Mouse (Mus musculus) myocyte (in vitro differentiated cells): ENCODE measurements around the gene Ppp2r5d. TPM values are rescaled to one million over a fixed set of nuclear protein-coding genes. Genes with fewer than 3 reads are reported as not detected.

ENCODE experiments used
- H3K27me3 ChIP-seq: one replicate; pipeline ENCODE4 v1.6.1; 2011; ENCODE audit not compliant: control insufficient read depth, insufficient read depth, insufficient read length
- H3K36me3 ChIP-seq: one replicate; pipeline ENCODE4 v1.6.1; 2011; ENCODE audit not compliant: control insufficient read depth, insufficient read depth
- H3K4me2 ChIP-seq: one replicate; pipeline ENCODE4 v1.6.1; 2011; ENCODE audit warnings: low read depth, control low read depth
- H3K4me3 ChIP-seq: one replicate; pipeline ENCODE4 v1.5.1; 2011; ENCODE audit warnings: mild to moderate bottlenecking, control low read depth, moderate library complexity
- H3K79me2 ChIP-seq: one replicate; pipeline ENCODE4 v1.6.1; 2011; ENCODE audit not compliant: control insufficient read depth, insufficient read depth
- H3ac ChIP-seq: one replicate; pipeline ENCODE4 v1.6.1; 2011; ENCODE audit not compliant: control insufficient read depth, insufficient read length
- CEBPB ChIP-seq: IDR thresholded peaks from 2 replicates; pipeline ENCODE4 v1.6.1; 2011; ENCODE audit warnings: mild to moderate bottlenecking, moderate library complexity; ENCODE audit not compliant: poor library complexity, insufficient read depth, severe bottlenecking
- E2F4 ChIP-seq: IDR thresholded peaks from one replicate; pipeline ENCODE4 v1.6.1; 2011; ENCODE audit warnings: mild to moderate bottlenecking, control low read depth, moderate library complexity; ENCODE audit not compliant: insufficient read depth
- MAX ChIP-seq: IDR thresholded peaks from one replicate; pipeline ENCODE4 v1.6.1; 2011; ENCODE audit warnings: low read depth, mild to moderate bottlenecking, control low read depth
- MYOD1 ChIP-seq, 3 experiments: IDR thresholded peaks; one replicate each; pipeline ENCODE4 v1.6.1; 2011; ENCODE audit warnings: control low read depth in 2 of 3, low read depth in 2 of 3, mild to moderate bottlenecking in 2 of 3, moderate library complexity in 1 of 3; ENCODE audit not compliant: insufficient read length in 2 of 3, control insufficient read depth in 1 of 3
- MYOG ChIP-seq, 3 experiments: IDR thresholded peaks; one replicate each; pipeline ENCODE4 v1.6.1; 2011; ENCODE audit warnings: control low read depth in 2 of 3, low read depth in 2 of 3, mild to moderate bottlenecking in 2 of 3; ENCODE audit not compliant: insufficient read length in 2 of 3, control insufficient read depth in 1 of 3, insufficient read depth in 1 of 3
- POLR2A ChIP-seq: IDR thresholded peaks from one replicate; pipeline ENCODE4 v1.6.1; 2011; ENCODE audit warnings: low read depth, mild to moderate bottlenecking, control low read depth, moderate library complexity; ENCODE audit not compliant: insufficient read length
- POLR2AphosphoS2 ChIP-seq: IDR thresholded peaks from one replicate; pipeline ENCODE4 v1.6.1; 2011; ENCODE audit warnings: low read depth, control low read depth; ENCODE audit not compliant: insufficient read length
- REST ChIP-seq: IDR thresholded peaks from one replicate; pipeline ENCODE4 v1.6.1; 2011; ENCODE audit warnings: mild to moderate bottlenecking, control low read depth, moderate library complexity; ENCODE audit not compliant: insufficient read depth, insufficient read length
- SRF ChIP-seq: IDR thresholded peaks from one replicate; pipeline ENCODE4 v1.6.1; 2011; ENCODE audit warnings: low read depth; ENCODE audit not compliant: control insufficient read depth, insufficient read length
- TCF12 ChIP-seq: IDR thresholded peaks from one replicate; pipeline ENCODE4 v1.6.1; 2011; ENCODE audit warnings: mild to moderate bottlenecking, control low read depth; ENCODE audit not compliant: poor library complexity, insufficient read depth, severe bottlenecking
- TCF3 ChIP-seq: IDR thresholded peaks from one replicate; pipeline ENCODE4 v1.6.1; 2011; ENCODE audit warnings: low read depth, control low read depth; ENCODE audit not compliant: insufficient read length
- USF1 ChIP-seq: IDR thresholded peaks from one replicate; pipeline ENCODE4 v1.6.1; 2011; ENCODE audit warnings: low read depth, mild to moderate bottlenecking, control low read depth, moderate library complexity
- polyA plus RNA-seq: library from polyadenylated mRNA; unstranded; fragments of >200 nt; fragmentation: generic; extraction: Trizol; gene quantifications from one replicate; pipeline ENCODE4 v1.2.1, GENCODE M21; 2012; ENCODE audit warnings: missing spikeins

The Ppp2r5d gene
- polyA plus RNA-seq, 1 experiment = 79.6 TPM

GRCm38 (mm10) chr17:46741305-46741704, 36.4 kb upstream of the Ppp2r5d start:
- TF ChIP-seq TCF12 = no peak
- no peak for TF ChIP-seq POLR2A
- TF ChIP-seq E2F4 = no peak
- no peaks in the 10 kb centered on the region for H3K36me3 ChIP-seq

DNA sequence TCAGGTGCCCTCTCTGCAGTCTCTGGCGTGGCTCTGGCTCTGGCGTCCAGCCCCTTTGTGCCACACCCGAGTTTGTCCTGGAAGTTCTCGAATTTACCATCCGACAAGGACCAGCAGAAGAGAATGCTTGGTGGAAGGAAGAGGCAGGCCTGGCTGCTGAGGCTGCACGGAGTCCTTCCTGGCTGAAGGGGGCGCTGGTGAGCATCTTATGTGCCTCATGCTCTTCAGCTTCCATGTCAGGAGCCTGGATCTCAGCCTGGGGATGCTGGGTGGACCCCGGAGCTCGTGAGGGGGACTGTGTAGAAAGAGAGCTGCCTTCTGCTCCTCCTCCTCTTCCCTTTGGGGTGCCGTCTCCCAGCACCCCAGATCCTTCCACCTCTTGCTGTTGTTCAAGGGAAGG, 31.2 kb upstream of the Ppp2r5d start:
- Histone ChIP-seq H3K4me3 (no peak overlapping the region), H3ac (no peak overlapping the region), H3K36me3 (no peaks in the 10 kb centered on the region), H3K27me3 (no peaks in the 10 kb centered on the region), H3K4me2 (no peak overlapping the region), H3K79me2 (no peaks in the 10 kb centered on the region)
- TF ChIP-seq MYOG (IDR thresholded peaks at IDR 0.05; ENCODE audit: control insufficient read depth in 1 of 3, insufficient read depth in 1 of 3, insufficient read length in 2 of 3, low read depth in 2 of 3) = no peak
- no peak for TF ChIP-seq MAX
- no peak for TF ChIP-seq POLR2AphosphoS2
- TF ChIP-seq REST = no peak
- no peak for TF ChIP-seq SRF
- TF ChIP-seq TCF12 = no peak
- TF ChIP-seq USF1 = no peak
- TF ChIP-seq MYOD1 (IDR thresholded peaks at IDR 0.05; ENCODE audit: control insufficient read depth in 1 of 3, insufficient read length in 2 of 3, low read depth in 2 of 3) = no peak

More at GRCm38 (mm10) chr17:46741305-46741704, 36.4 kb upstream of the Ppp2r5d start:
- no peak overlapping the region for H3ac ChIP-seq
- H3K79me2 ChIP-seq = no peaks in the 10 kb centered on the region
- no peak overlapping the region for H3K4me2 ChIP-seq
- H3K4me3 ChIP-seq = no peak overlapping the region
- no peaks in the 10 kb centered on the region for H3K27me3 ChIP-seq

DNA sequence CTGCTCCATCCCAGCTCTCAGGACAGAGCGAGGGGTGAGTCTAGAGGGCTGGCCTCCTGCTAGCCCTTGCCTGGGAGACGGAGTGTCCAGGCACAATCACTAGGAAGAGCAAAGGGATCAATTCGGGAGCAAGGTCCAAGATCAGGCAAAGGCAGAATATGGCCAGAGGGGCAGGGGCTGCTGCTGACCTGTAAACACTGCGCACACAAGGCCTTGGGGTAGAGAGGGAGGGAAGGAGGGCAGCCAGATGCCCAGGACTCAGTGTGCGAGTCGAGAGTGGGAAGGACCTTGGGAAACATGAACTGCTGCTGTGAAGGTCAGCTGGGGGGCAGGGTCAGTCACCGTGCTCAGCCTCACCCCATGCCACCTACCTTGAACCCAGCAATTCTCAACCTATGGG, 30.4 kb upstream of the Ppp2r5d start:
- Histone ChIP-seq H3ac (no peak overlapping the region), H3K4me3 (no peak overlapping the region), H3K27me3 (no peaks in the 10 kb centered on the region), H3K4me2 (no peak overlapping the region), H3K79me2 (no peaks in the 10 kb centered on the region), H3K36me3 (no peaks in the 10 kb centered on the region)
- TF ChIP-seq SRF (no peak), MAX (no peak), MYOG (IDR thresholded peaks at IDR 0.05; ENCODE audit: control insufficient read depth in 1 of 3, insufficient read depth in 1 of 3, insufficient read length in 2 of 3, low read depth in 2 of 3) (no peak), CEBPB (no peak), POLR2AphosphoS2 (no peak), E2F4 (no peak), USF1 (no peak), TCF12 (no peak), POLR2A (no peak), REST (no peak), TCF3 (no peak), MYOD1 (IDR thresholded peaks at IDR 0.05; ENCODE audit: control insufficient read depth in 1 of 3, insufficient read length in 2 of 3, low read depth in 2 of 3) (no peak)

- Histone ChIP-seq H3K36me3 (no peaks in the 10 kb centered on the region), H3K27me3 (no peaks in the 10 kb centered on the region), H3K4me3 (no peak overlapping the region), H3ac (no peak overlapping the region), H3K4me2 (no peak overlapping the region), H3K79me2 (no peaks in the 10 kb centered on the region)
- TF ChIP-seq POLR2AphosphoS2 (no peak), MYOD1 (IDR thresholded peaks at IDR 0.05; ENCODE audit: control insufficient read depth in 1 of 3, insufficient read length in 2 of 3, low read depth in 2 of 3) (no peak), E2F4 (no peak), TCF3 (no peak), REST (no peak), SRF (no peak), MAX (no peak), USF1 (no peak), TCF12 (no peak), CEBPB (no peak), POLR2A (no peak), MYOG (IDR thresholded peaks at IDR 0.05; ENCODE audit: control insufficient read depth in 1 of 3, insufficient read depth in 1 of 3, insufficient read length in 2 of 3, low read depth in 2 of 3) (no peak)
These were observed 29.1 kb upstream of the Ppp2r5d start for GRCm38 (mm10) chr17:46734055-46734454.

GRCm38 (mm10) chr17:46728904-46729318, 24.0 kb upstream of the Ppp2r5d start, which contains the start of gene Gnmt:
TSS of gene Gnmt (minus strand) at chr17:46729168.
- Histone ChIP-seq H3K79me2 (no peaks in the 10 kb centered on the region), H3K4me3 (no peak within 1 kb of the TSS), H3K4me2 (no peak within 1 kb of the TSS), H3K36me3 (no peaks in the 10 kb centered on the region), H3ac (no peak within 1 kb of the TSS), H3K27me3 (no peaks in the 10 kb centered on the region)
- TF ChIP-seq CEBPB (no peak), MYOD1 (IDR thresholded peaks at IDR 0.05; ENCODE audit: control insufficient read depth in 1 of 3, insufficient read length in 2 of 3, low read depth in 2 of 3) (no peak), POLR2AphosphoS2 (no peak), TCF3 (no peak), REST (no peak), MYOG (IDR thresholded peaks at IDR 0.05; ENCODE audit: control insufficient read depth in 1 of 3, insufficient read depth in 1 of 3, insufficient read length in 2 of 3, low read depth in 2 of 3) (no peak), TCF12 (no peak), MAX (no peak), E2F4 (no peak), SRF (no peak), POLR2A (no peak), USF1 (no peak)
